In the genomic region with DNA sequence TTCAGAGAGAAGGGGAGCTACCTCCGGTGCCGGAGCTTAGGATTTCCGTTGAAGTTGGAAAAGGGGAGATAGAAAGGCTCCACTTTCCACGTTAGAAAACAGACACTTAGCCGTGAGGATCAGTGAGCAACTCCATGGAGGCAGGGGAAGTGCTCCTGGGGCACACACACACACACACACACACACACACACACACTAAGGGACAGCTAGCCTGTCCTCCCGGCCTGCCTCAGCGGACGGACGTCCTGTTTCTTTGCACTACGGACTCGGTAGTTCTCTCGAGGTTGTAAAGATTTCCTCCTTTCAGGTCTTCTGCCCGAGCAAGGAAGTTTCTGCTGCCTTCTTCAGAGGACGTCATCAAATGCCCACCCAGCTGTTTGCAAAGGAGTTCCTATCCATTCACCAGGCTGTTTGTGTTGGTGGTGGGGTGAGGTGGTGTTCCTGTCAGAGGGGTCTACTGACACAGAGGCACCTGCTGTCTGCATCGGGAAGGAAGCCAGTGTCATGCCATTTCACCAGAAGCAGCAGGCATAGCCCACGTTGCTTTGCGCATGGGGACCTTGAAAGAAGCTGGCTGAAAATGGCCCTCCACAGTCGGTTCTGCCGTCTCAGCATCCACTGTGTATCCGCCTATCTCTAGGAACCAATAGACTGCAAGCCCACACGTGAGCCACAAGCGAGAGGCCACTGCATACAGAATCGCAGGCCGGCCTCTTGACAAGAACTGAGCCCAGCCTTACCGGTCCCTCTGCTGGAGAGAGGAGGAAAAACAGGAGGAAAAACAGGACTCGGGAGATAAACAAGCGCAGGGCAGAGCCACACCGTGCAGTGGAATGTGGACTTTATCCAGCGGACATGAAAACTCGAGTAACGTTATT, we compare ENCODE assay signal across 8 mouse cellular contexts. TPM values are rescaled to one million over a fixed set of nuclear protein-coding genes. Genes with fewer than 3 reads are reported as not detected.
A peak's percentile ranks its signal among the peaks of the same experiment; 100 is the strongest.
DNase-seq lines count a peak whose midpoint lies in the region; ATAC-seq and TF ChIP-seq lines count a peak whose summit lies in the region.

No protein-coding gene starts in this region.

- peak; percentile 93 for ATAC-seq in forebrain, embryonic 14.5 days
- ATAC-seq in liver, postnatal 0 days = peak; percentile 88
- ATAC-seq in neural tube, embryonic 13.5 days (ENCODE audit: low read depth) = peak; percentile 93

- peak; percentile 67; the same call in 1 of the 2 replicates for TF ChIP-seq EP300 in liver, postnatal 0 days (IDR thresholded peaks at IDR 0.05; ENCODE audit: low read depth)

- H3K9ac ChIP-seq in ES-E14 (ENCODE audit: insufficient read depth, low read depth, low read length, poor library complexity, severe bottlenecking) = no peak overlapping the region
- H3K9ac ChIP-seq in forebrain, embryonic 14.5 days (ENCODE audit: low read length) = peak overlapping the region; percentile 41; the same call in 1 of the 2 replicates
- H3K9ac ChIP-seq in liver, postnatal 0 days (replicated peaks) = peak overlapping the region; percentile 53
- peak overlapping the region; percentile 62 for H3K9ac ChIP-seq in neural tube, embryonic 13.5 days

- no peak overlapping the region for H3K27ac ChIP-seq in ES-E14 (ENCODE audit: insufficient read depth, low read depth, low read length, poor library complexity, severe bottlenecking)
- H3K27ac ChIP-seq in forebrain, embryonic 14.5 days (ENCODE audit: low read depth, low read length) = no peak overlapping the region
- peak overlapping the region; percentile 98 for H3K27ac ChIP-seq in liver, postnatal 0 days (ENCODE audit: low read depth)
- H3K27ac ChIP-seq in neural tube, embryonic 13.5 days (replicated peaks) = peak overlapping the region; percentile 70

- in situ Hi-C loops in ES-E14 (cut with MboI; ENCODE audit: low sequenced_read_pairs in 2 of 2, unreplicated experiment in 2 of 2) = no loop called here

- peak; percentile 86 for TF ChIP-seq CTCF in liver, postnatal 0 days (IDR thresholded peaks at IDR 0.05; ENCODE audit: low read depth)

- no peaks in the 10 kb centered on the region for H3K9me3 ChIP-seq in ES-E14 (ENCODE audit: control insufficient read depth, insufficient read depth, low read depth, low read length)
- no peaks in the 10 kb centered on the region for H3K9me3 ChIP-seq in forebrain, embryonic 14.5 days (replicated peaks; ENCODE audit: control insufficient read depth, low read length)
- no peaks in the 10 kb centered on the region for H3K9me3 ChIP-seq in liver, postnatal 0 days (ENCODE audit: low read length)
- no peaks in the 10 kb centered on the region for H3K9me3 ChIP-seq in neural tube, embryonic 13.5 days

- DNase-seq in ES-E14 (ENCODE audit: low read depth, low spot score) = peak; percentile 81
- DNase-seq in cerebellum, adult 11 months = peak; percentile 63
- DNase-seq in forebrain, embryonic 14.5 days (ENCODE audit: low spot score) = peak; percentile 90
- peak; percentile 75 to 84 for DNase-seq in heart, postnatal 14 days
- peak; percentile 97 for DNase-seq in large intestine, adult 2 months (ENCODE audit: low read depth, low spot score)
- peak; percentile 83 for DNase-seq in liver, postnatal 0 days
- peak; percentile 76 for DNase-seq in testis, postnatal 10 days (ENCODE audit: low spot score)

- peaks cover 0 to 6% of the 10 kb centered on the region in 2 experiments; a peak in 2 of 4 replicates for H3K4me1 ChIP-seq in ES-E14 (ENCODE audit: control insufficient read depth in 2 of 2, insufficient read depth in 2 of 2, low read length in 2 of 2, poor library complexity in 1 of 2)
- H3K4me1 ChIP-seq in forebrain, embryonic 14.5 days (ENCODE audit: control insufficient read depth, insufficient read depth, low read length) = no peaks in the 10 kb centered on the region
- peaks cover 20% of the 10 kb centered on the region for H3K4me1 ChIP-seq in liver, postnatal 0 days (ENCODE audit: insufficient read depth)
- H3K4me1 ChIP-seq in neural tube, embryonic 13.5 days (replicated peaks) = peaks cover 17% of the 10 kb centered on the region; the same call in 1 of the 2 replicates

- no peaks in the 10 kb centered on the region for H3K36me3 ChIP-seq in ES-E14 (ENCODE audit: control insufficient read depth, insufficient read depth, low read length, poor library complexity, severe bottlenecking)
- no peaks in the 10 kb centered on the region for H3K36me3 ChIP-seq in forebrain, embryonic 14.5 days (ENCODE audit: control insufficient read depth, insufficient read depth, low read length)
- H3K36me3 ChIP-seq in liver, postnatal 0 days (replicated peaks; ENCODE audit: insufficient read depth, low read length) = no peaks in the 10 kb centered on the region
- H3K36me3 ChIP-seq in neural tube, embryonic 13.5 days = no peaks in the 10 kb centered on the region

- WGBS in forebrain, embryonic 14.5 days = 17% methylated on average over 31 of the region's 31 CpGs
- 10% methylated on average over 31 of the region's 31 CpGs for WGBS in large intestine, adult 2 months
- 5% methylated on average over 31 of the region's 31 CpGs for WGBS in liver, postnatal 0 days (ENCODE audit: insufficient replicate concordance)
- 17% methylated on average over 31 of the region's 31 CpGs for WGBS in neural tube, embryonic 13.5 days

- H3K4me3 ChIP-seq in ES-E14 (ENCODE audit: insufficient read depth in 1 of 2, low read depth in 1 of 2, low read length in 2 of 2, poor library complexity in 1 of 2, severe bottlenecking in 1 of 2) = peak overlapping the region in 1 of 2 experiments; percentile 17; a peak in 1 of 4 replicates
- H3K4me3 ChIP-seq in forebrain, embryonic 14.5 days (ENCODE audit: low read depth, low read length) = peak overlapping the region; percentile 5; the same call in 1 of the 2 replicates
- peak overlapping the region; percentile 20 for H3K4me3 ChIP-seq in liver, postnatal 0 days (ENCODE audit: low read depth, low read length)
- peak overlapping the region; percentile 11; the same call in 1 of the 2 replicates for H3K4me3 ChIP-seq in neural tube, embryonic 13.5 days

- intact Hi-C loops in heart, postnatal 14 days (cut with DNase I) = no loop called here

- H3K4me2 ChIP-seq in forebrain, embryonic 14.5 days (ENCODE audit: low read length) = peak overlapping the region; percentile 44
- peak overlapping the region; percentile 63 for H3K4me2 ChIP-seq in liver, postnatal 0 days (ENCODE audit: low read depth, low read length)
- H3K4me2 ChIP-seq in neural tube, embryonic 13.5 days = peak overlapping the region; percentile 51

- H3K27me3 ChIP-seq in forebrain, embryonic 14.5 days (replicated peaks; ENCODE audit: control insufficient read depth, insufficient read depth, low read length) = no peaks in the 10 kb centered on the region
- no peaks in the 10 kb centered on the region for H3K27me3 ChIP-seq in liver, postnatal 0 days (ENCODE audit: insufficient read depth, low read length)
- peaks cover 62% of the 10 kb centered on the region for H3K27me3 ChIP-seq in neural tube, embryonic 13.5 days

TF ChIP-seq in ES-E14, 5 proteins besides CTCF, POLR2A, EP300 and RAD21:
- TF ChIP-seq HCFC1 (IDR thresholded peaks at IDR 0.05; ENCODE audit: borderline replicate concordance, insufficient read depth, low read length) (no peak), CHD2 (IDR thresholded peaks at IDR 0.05; ENCODE audit: low read depth, low read length) (no peak), MAFK (IDR thresholded peaks at IDR 0.05; ENCODE audit: insufficient read depth, low read depth, low read length) (0 out of 2 replicates have a peak, but pooled peaks have one; percentile 6), ZNF384 (IDR thresholded peaks at IDR 0.05; ENCODE audit: low read depth, low read length) (no peak), ZC3H11A (IDR thresholded peaks at IDR 0.05; ENCODE audit: borderline replicate concordance, low read depth, low read length) (0 out of 2 replicates have a peak, but pooled peaks have one; percentile 2)

RNA-seq across cellular contexts. Expression of gene Marc2, which starts 5.7 kb away (rescaled TPM):
- 58.1 and 76.4 TPM in 2 replicates for total RNA-seq in ES-E14 (2012; rRNA removed)
- 120 and 132 TPM in 2 replicates for polyA plus RNA-seq in forebrain, embryonic 14.5 days (2014; fragmentation: Nextera tagmentation; extraction: Ambion mirVana)
- 100 to 1,000 TPM; 121 to 126 TPM for total RNA-seq in heart, postnatal 14 days (2021)
- polyA plus RNA-seq in large intestine, adult 2 months (2012; rRNA removed) = 148 and 175 TPM in 2 replicates
- polyA plus RNA-seq in liver, postnatal 0 days (2015; fragmentation: Nextera tagmentation; extraction: Ambion mirVana) = 608 and 698 TPM in 2 replicates
- polyA plus RNA-seq in neural tube, embryonic 13.5 days (2015; fragmentation: Nextera tagmentation; extraction: Ambion mirVana) = 116 and 124 TPM in 2 replicates

RNA-seq across cellular contexts. Expression of gene C130074G19Rik, which starts 31.0 kb away (rescaled TPM):
- 1.4 and 1.6 TPM in 2 replicates for total RNA-seq in ES-E14 (2012; rRNA removed)
- polyA plus RNA-seq in forebrain, embryonic 14.5 days (2014; fragmentation: Nextera tagmentation; extraction: Ambion mirVana) = 0.90 and 1.3 TPM in 2 replicates
- 10 to 100 TPM; 24.1 to 30.3 TPM for total RNA-seq in heart, postnatal 14 days (2021)
- 22.2 and 27.0 TPM in 2 replicates for polyA plus RNA-seq in large intestine, adult 2 months (2012; rRNA removed)
- 5.6 and 6.5 TPM in 2 replicates for polyA plus RNA-seq in liver, postnatal 0 days (2015; fragmentation: Nextera tagmentation; extraction: Ambion mirVana)
- polyA plus RNA-seq in neural tube, embryonic 13.5 days (2015; fragmentation: Nextera tagmentation; extraction: Ambion mirVana) = 1.2 and 1.6 TPM in 2 replicates

RNA-seq across cellular contexts. Expression of gene Marc1, which starts 40.9 kb away (rescaled TPM):
- 0.18 TPM in 1 of 2 replicates, not detected in the other for total RNA-seq in ES-E14 (2012; rRNA removed)
- not detected in 2 replicates for polyA plus RNA-seq in forebrain, embryonic 14.5 days (2014; fragmentation: Nextera tagmentation; extraction: Ambion mirVana)
- total RNA-seq in heart, postnatal 14 days (2021) = not detected
- 0.95 and 1.3 TPM in 2 replicates for polyA plus RNA-seq in large intestine, adult 2 months (2012; rRNA removed)
- 204 and 234 TPM in 2 replicates for polyA plus RNA-seq in liver, postnatal 0 days (2015; fragmentation: Nextera tagmentation; extraction: Ambion mirVana)
- not detected in 2 replicates for polyA plus RNA-seq in neural tube, embryonic 13.5 days (2015; fragmentation: Nextera tagmentation; extraction: Ambion mirVana)

Comparison
In these comparisons a context has a peak if more than half of its experiments do, and no peak if none do; other contexts are left out.
1. H3K27ac ChIP-seq: peak in liver, postnatal 0 days (single experiment) and neural tube, embryonic 13.5 days (single experiment); none in ES-E14 (single experiment) and forebrain, embryonic 14.5 days (single experiment).
2. RNA of gene Marc1, which starts 40.9 kb away (polyA plus RNA-seq): 204 to 234 TPM in liver, postnatal 0 days; 0.95 to 1.3 TPM in large intestine, adult 2 months, not detected in neural tube, embryonic 13.5 days and not detected in forebrain, embryonic 14.5 days; every median in the first group is over 10 times any median in the second.
3. Peak in every context shown above with its lines, with median percentiles within 50 percentile points of each other: DNase-seq, ATAC-seq and H3K4me2 ChIP-seq.